34 mouse cellular contexts compared by ENCODE assay signal in genomic region chr8:58904465-58904864, GRCm38 (mm10). TPM values are rescaled to one million over a fixed set of nuclear protein-coding genes. Genes with fewer than 3 reads are reported as not detected.
"Had no signal": no experiment of that assay in that cellular context is flagged by ENCODE, and none has a peak within 500 bp of the region (broad histone marks: within the 10 kb centered on the region; RNA-seq: fewer than 3 reads in every experiment).

No protein-coding gene starts in this region.

- H3K4me3 ChIP-seq: embryonic facial prominence, embryonic 10.5 days; embryonic facial prominence, embryonic 12.5 days; embryonic facial prominence, embryonic 13.5 days; embryonic facial prominence, embryonic 15.5 days; erythroblast, embryonic 14.5 days; forebrain, embryonic 10.5 days; forebrain, embryonic 12.5 days; forebrain, embryonic 13.5 days; forebrain, embryonic 15.5 days; gastrocnemius, adult 2 months had no signal

- H3K4me1 ChIP-seq: embryonic facial prominence, embryonic 10.5 days; embryonic facial prominence, embryonic 12.5 days; embryonic facial prominence, embryonic 13.5 days; embryonic facial prominence, embryonic 15.5 days; forebrain, embryonic 10.5 days; forebrain, embryonic 12.5 days; forebrain, embryonic 13.5 days; forebrain, embryonic 15.5 days had no signal

- H3K27me3 ChIP-seq: embryonic facial prominence, embryonic 12.5 days; embryonic facial prominence, embryonic 13.5 days; embryonic facial prominence, embryonic 15.5 days; forebrain, embryonic 12.5 days; forebrain, embryonic 13.5 days; forebrain, embryonic 15.5 days had no signal

- ATAC-seq: forebrain, embryonic 13.5 days; forebrain, embryonic 14.5 days; forebrain, embryonic 15.5 days; forebrain, embryonic 16.5 days; forebrain, postnatal 0 days had no signal

- H3K27ac ChIP-seq: embryonic facial prominence, embryonic 10.5 days; embryonic facial prominence, embryonic 12.5 days; embryonic facial prominence, embryonic 13.5 days; embryonic facial prominence, embryonic 15.5 days; forebrain, embryonic 10.5 days; forebrain, embryonic 12.5 days; forebrain, embryonic 13.5 days; forebrain, embryonic 15.5 days; gastrocnemius, adult 2 months had no signal

- H3K9ac ChIP-seq: embryonic facial prominence, embryonic 12.5 days; embryonic facial prominence, embryonic 13.5 days; embryonic facial prominence, embryonic 15.5 days; forebrain, embryonic 12.5 days; forebrain, embryonic 13.5 days; forebrain, embryonic 15.5 days; forebrain, postnatal 0 days had no signal

- DNase-seq: cerebellum, adult 2 months; cerebellum, adult 8-10 months; cerebellum, adult 9-10 months; cerebellum, adult 9-11 months; cerebellum, postnatal 10 days; cerebellum, postnatal 14 days; cerebellum, postnatal 25 days; cerebellum, postnatal 36 days; embryo, embryonic 11 days; forebrain, postnatal 0 days; gastrocnemius, adult 2 months; gastrocnemius, postnatal 10 days; gastrocnemius, postnatal 14 days; gastrocnemius, postnatal 25 days; gastrocnemius, postnatal 36 days; heart, adult 11 months; heart, adult 18-20 months had no signal

- H3K4me2 ChIP-seq: embryonic facial prominence, embryonic 12.5 days; embryonic facial prominence, embryonic 13.5 days; embryonic facial prominence, embryonic 15.5 days; forebrain, embryonic 12.5 days; forebrain, embryonic 13.5 days; forebrain, embryonic 15.5 days had no signal

- H3K9me3 ChIP-seq: embryonic facial prominence, embryonic 10.5 days; embryonic facial prominence, embryonic 12.5 days; embryonic facial prominence, embryonic 13.5 days; embryonic facial prominence, embryonic 15.5 days; forebrain, embryonic 10.5 days; forebrain, embryonic 12.5 days; forebrain, embryonic 13.5 days; forebrain, embryonic 15.5 days had no signal

- H3K36me3 ChIP-seq: embryonic facial prominence, embryonic 10.5 days; embryonic facial prominence, embryonic 12.5 days; embryonic facial prominence, embryonic 13.5 days; embryonic facial prominence, embryonic 15.5 days; forebrain, embryonic 10.5 days; forebrain, embryonic 12.5 days; forebrain, embryonic 15.5 days had no signal

RNA-seq across cellular contexts. Expression of gene BC030500, which starts 7.1 kb away (rescaled TPM):
- total RNA-seq: common myeloid progenitor, adult 5-6 weeks; gastrocnemius, adult 18-20 months; gastrocnemius, adult 2 months; gastrocnemius, adult 8-10 months; gastrocnemius, postnatal 10 days; gastrocnemius, postnatal 14 days; gastrocnemius, postnatal 25 days; gastrocnemius, postnatal 36 days; gastrocnemius, postnatal 4 days; granulocyte monocyte progenitor cell, adult 5-6 weeks; heart, adult 18-20 months had no signal
- polyA plus RNA-seq: erythroblast, embryonic 14.5 days; gonadal fat pad, adult 2 months had no signal

RNA-seq across cellular contexts. Expression of gene Galntl6, which starts 8.0 kb away (rescaled TPM):
- total RNA-seq: common myeloid progenitor, adult 5-6 weeks; gastrocnemius, adult 18-20 months; gastrocnemius, adult 2 months; gastrocnemius, adult 8-10 months; gastrocnemius, postnatal 25 days; gastrocnemius, postnatal 36 days; granulocyte monocyte progenitor cell, adult 5-6 weeks; heart, adult 18-20 months had no signal
- polyA plus RNA-seq: erythroblast, embryonic 14.5 days; gonadal fat pad, adult 2 months had no signal
